Mouse (Mus musculus) small intestine, adult 2 months (tissue): ENCODE results near the gene Add3. TPM values are rescaled to one million over a fixed set of nuclear protein-coding genes. Genes with fewer than 3 reads are reported as not detected.

Experiments
- H3K27ac ChIP-seq: fragments of 200-500 bp; 2 replicates; pipeline ENCODE4 v1.5.1; 2012; ENCODE audit warnings: low read depth, low read length, control low read depth, inconsistent platforms; ENCODE audit not compliant: insufficient read depth
- H3K27me3 ChIP-seq: fragments of 200-500 bp; 2 replicates; pipeline ENCODE4 v1.6.1; 2012; ENCODE audit warnings: mild to moderate bottlenecking, moderate library complexity, low read length, inconsistent platforms; ENCODE audit not compliant: control insufficient read depth, insufficient read depth
- H3K36me3 ChIP-seq: fragments of 200-500 bp; 2 replicates; pipeline ENCODE4 v1.6.1; 2012; ENCODE audit warnings: mild to moderate bottlenecking, low read length, control low read depth, inconsistent platforms; ENCODE audit not compliant: control insufficient read depth, insufficient read depth
- H3K4me1 ChIP-seq: fragments of 200-500 bp; 2 replicates; pipeline ENCODE4 v1.6.1; 2012; ENCODE audit warnings: low read length, inconsistent platforms, mixed read lengths; ENCODE audit not compliant: control insufficient read depth, insufficient read depth, insufficient read length
- H3K4me3 ChIP-seq: fragments of 200-500 bp; 2 replicates; pipeline ENCODE4 v1.5.1; 2012; ENCODE audit warnings: low read depth, mild to moderate bottlenecking, control low read depth, inconsistent platforms, low read length, moderate library complexity
- CTCF ChIP-seq: fragments of 200-500 bp; IDR thresholded peaks from 2 replicates; pipeline ENCODE4 v1.5.1; 2012; ENCODE audit warnings: low read depth, mild to moderate bottlenecking, control low read depth, inconsistent platforms, low read length, moderate library complexity, mixed read lengths; ENCODE audit not compliant: insufficient replicate concordance, insufficient read length; ENCODE audit errors: extremely low read depth
- POLR2A ChIP-seq: fragments of 200-500 bp; IDR thresholded peaks from 2 replicates; pipeline ENCODE4 v1.6.1; 2012; ENCODE audit warnings: low read depth, mild to moderate bottlenecking, control low read depth, inconsistent platforms, low read length, moderate library complexity
- WGBS: fragments of 180-500 bp; shearing (Covaris S2); methylation state at CpG from one replicate; pipeline ENCODE4 v1.1.7; 2018; 5-methylcytosine and 5-hydroxymethylcytosine counted together
- polyA plus RNA-seq: library from polyadenylated mRNA; depleted of rRNA; stranded (reverse); fragments of >200 nt; gene quantifications from 2 replicates; pipeline ENCODE4 v1.2.3, GENCODE M21; 2012

The Add3 gene
- polyA plus RNA-seq, 1 experiment: 20.2 TPM

DNA sequence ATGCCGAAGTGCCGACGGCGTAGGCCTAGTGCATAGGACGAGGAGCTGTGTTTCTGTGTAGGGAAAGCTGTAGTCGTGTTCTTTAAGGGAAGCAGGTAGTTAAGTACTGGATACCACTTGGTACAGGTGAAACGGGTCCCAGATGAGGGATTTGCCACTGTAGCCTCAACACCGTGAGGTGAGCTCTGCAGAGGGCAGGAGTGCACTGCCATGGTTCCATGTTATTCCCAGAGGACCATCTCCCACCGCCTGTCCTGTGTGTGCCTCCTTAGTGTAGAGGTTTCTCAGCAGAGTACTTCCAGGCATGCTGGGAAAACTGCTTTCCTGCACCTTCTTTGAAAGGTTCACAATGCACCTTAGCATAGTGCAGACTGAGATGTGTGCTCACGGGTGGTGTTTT, 26.1 kb downstream of the Add3 start:
- Histone ChIP-seq H3K4me1 (peaks cover 7% of the 10 kb centered on the region; the same call in 1 of the 2 replicates), H3K27ac (no peak overlapping the region), H3K4me3 (no peak overlapping the region), H3K27me3 (no peaks in the 10 kb centered on the region), H3K36me3 (peaks cover 6% of the 10 kb centered on the region)
- 89% methylated on average over 10 of the region's 10 CpGs for WGBS
- TF ChIP-seq CTCF: no peak
- TF ChIP-seq POLR2A: no peak

DNA sequence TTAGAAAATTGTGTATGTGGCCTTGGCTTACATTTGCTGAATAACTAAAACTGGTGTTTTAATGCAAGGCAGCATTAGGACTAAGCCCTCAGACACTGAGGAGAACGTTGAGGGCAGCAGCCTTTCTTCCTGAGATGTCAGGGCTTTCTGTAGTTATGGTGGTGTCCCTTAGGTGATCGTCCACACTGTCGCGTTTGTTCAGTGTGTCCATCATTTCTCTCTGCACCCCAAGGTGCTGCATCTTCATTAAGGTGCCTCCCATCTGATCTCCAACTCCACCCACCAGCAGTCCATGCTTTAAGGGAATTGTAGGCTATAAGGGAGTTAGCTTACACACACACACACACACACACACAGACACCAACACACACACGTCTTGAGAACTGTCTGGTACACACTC, 28.3 kb downstream of the Add3 start:
- 65% methylated on average over 5 of the region's 5 CpGs for WGBS
- peaks cover 2% of the 10 kb centered on the region; the same call in 1 of the 2 replicates for H3K4me1 ChIP-seq
- peaks cover 1% of the 10 kb centered on the region; the same call in 1 of the 2 replicates for H3K36me3 ChIP-seq
- H3K4me3 ChIP-seq: no peak overlapping the region
- no peaks in the 10 kb centered on the region for H3K27me3 ChIP-seq
- H3K27ac ChIP-seq: no peak overlapping the region
- TF ChIP-seq CTCF (no peak), POLR2A (no peak)

DNA sequence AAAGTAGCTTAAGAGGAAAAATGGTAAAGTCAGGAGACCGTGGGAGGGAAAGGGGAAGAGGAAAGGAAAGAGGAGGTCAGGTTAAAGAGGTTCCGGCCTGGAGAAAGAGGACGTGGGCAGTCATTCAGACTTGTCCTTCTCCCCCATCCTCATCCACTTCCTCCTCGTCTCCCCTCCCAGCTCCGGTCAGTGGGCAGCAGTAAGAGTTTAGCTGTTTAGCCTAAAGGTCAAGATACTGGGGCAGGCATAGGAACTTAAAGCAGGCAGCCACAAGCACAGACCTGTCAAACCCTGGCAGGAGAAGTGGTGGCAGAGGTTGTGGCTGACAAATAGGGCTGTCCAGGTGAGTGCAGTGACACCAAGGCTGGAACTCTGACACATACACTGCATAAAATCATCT, 30.4 kb downstream of the Add3 start:
- Histone ChIP-seq H3K27ac (no peak overlapping the region), H3K27me3 (no peaks in the 10 kb centered on the region), H3K4me3 (no peak overlapping the region), H3K4me1 (peaks cover 8% of the 10 kb centered on the region; the same call in 1 of the 2 replicates), H3K36me3 (peaks cover 1% of the 10 kb centered on the region; the same call in 1 of the 2 replicates)
- WGBS: 68% methylated on average over 5 of the region's 5 CpGs
- TF ChIP-seq POLR2A: no peak
- no peak for TF ChIP-seq CTCF

DNA sequence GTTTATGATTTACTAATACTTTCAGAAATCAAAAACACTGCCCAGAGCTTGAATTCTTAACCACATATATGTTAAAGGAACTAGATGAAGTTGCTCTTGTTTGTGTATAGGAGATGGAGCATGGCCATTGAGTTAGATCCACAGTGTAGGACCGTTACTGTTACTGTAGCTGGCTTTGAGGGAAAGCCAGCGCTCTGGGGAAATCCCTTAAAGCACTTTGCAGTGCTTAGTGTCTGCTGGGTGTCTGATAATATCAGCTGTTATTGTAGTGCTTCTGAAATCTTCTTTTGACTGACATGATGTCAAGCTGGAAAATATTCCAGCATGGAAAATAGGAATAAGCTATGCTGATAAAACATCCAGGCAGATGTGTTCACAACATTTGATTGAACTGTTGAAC, 33.8 kb downstream of the Add3 start:
- H3K4me1 ChIP-seq: peaks cover 5% of the 10 kb centered on the region; the same call in 1 of the 2 replicates
- no peak overlapping the region for H3K27ac ChIP-seq
- TF ChIP-seq POLR2A (no peak), CTCF (no peak)
- WGBS: 77% methylated on average over 2 of the region's 2 CpGs
- no peaks in the 10 kb centered on the region; the same call in 1 of the 2 replicates for H3K36me3 ChIP-seq
- H3K4me3 ChIP-seq: no peak overlapping the region
- no peaks in the 10 kb centered on the region for H3K27me3 ChIP-seq

DNA sequence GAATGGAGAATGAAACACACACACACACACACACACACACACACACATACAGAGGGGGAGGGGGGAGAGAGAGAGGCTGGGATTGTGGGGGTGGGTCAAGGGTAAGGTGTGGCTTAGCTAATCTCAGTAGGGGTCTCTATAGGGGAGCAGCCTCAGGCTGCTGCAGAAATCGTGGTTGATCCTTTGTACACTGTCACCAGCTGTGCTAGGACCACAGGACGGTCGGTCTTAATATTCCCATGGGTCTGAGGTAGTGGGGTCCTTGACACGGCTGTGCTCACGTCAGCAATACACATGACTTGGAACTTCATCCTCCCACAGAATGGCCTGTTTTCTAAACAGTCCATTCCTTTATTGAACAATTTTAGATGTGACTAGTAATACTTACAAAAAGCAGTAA, 35.3 kb downstream of the Add3 start:
- Histone ChIP-seq H3K27me3 (no peaks in the 10 kb centered on the region), H3K36me3 (no peaks in the 10 kb centered on the region; the same call in 1 of the 2 replicates), H3K4me1 (peaks cover 5% of the 10 kb centered on the region; the same call in 1 of the 2 replicates), H3K27ac (no peak overlapping the region), H3K4me3 (no peak overlapping the region)
- WGBS: 81% methylated on average over 5 of the region's 5 CpGs
- TF ChIP-seq POLR2A (no peak), CTCF (no peak)

DNA sequence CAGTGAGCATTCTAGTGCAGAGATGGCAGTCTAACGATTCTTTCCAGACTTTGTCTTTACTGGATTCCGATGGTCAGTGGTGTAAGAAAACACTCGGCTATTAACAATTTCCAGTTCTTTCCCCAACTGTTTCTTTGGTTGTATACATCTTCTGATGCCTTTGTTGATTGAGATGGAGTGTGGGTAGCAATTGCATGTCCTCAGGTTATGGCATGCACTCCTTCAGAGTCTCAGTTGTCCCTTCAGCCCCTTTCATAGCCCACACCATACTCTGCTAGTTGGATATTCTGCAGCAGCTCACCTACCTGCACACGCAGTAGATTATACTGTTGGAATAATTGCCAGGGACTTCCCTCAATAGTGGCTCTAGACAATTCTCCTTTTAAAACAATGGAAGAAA, 36.3 kb downstream of the Add3 start:
- no peak overlapping the region for H3K4me3 ChIP-seq
- no peaks in the 10 kb centered on the region for H3K27me3 ChIP-seq
- H3K27ac ChIP-seq: no peak overlapping the region
- no peaks in the 10 kb centered on the region for H3K36me3 ChIP-seq
- H3K4me1 ChIP-seq: peaks cover 9% of the 10 kb centered on the region; the same call in 1 of the 2 replicates
- 86% methylated on average over 4 of the region's 4 CpGs for WGBS
- TF ChIP-seq POLR2A: no peak
- no peak for TF ChIP-seq CTCF

DNA sequence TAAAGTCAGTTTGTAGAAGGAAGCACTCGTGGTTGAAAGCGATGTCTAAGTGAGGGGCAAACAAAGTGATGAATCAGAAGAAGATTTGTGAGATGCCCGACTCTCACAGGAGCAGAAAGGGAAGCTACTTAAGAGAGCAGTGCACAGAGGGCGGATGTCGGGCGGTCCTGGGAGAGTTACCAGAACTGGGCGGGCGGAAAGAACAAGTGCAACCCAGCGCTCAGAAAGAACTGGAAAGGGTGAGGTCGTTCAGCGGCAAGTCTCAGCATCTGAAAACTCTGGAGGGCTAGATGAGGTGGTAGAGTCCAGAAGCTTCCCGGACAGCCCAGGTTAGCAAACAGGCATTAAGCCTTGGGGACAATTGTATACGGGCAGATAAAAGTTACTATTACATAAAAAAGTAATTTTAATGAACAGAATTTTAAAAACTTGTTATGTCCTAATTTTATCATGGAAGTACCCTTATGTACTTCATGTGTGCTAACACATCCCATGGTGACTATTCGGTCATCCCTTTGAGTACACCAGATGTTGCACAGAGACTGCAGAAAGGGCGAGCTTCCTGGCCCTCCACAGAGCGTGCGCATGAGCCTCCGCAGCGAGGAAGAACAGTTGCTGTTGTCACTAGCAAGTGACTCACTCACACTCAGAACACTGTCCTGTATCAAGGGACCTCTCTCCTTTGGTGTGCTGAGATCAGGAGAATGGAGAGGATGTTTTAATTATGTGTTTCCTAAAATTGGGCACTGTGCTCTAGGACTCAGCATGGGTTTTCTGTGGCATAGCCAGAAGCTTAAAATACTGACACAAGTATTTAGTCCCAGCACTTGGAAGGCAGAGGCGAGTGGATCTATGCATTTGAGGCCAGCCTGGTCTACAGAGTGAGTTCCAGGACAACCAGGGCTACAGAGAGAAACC, 38.6 kb downstream of the Add3 start:
- TF ChIP-seq CTCF: no peak
- no peak for TF ChIP-seq POLR2A
- Histone ChIP-seq H3K4me1 (peaks cover 14% of the 10 kb centered on the region; the same call in 1 of the 2 replicates), H3K4me3 (no peak overlapping the region), H3K36me3 (no peaks in the 10 kb centered on the region), H3K27ac (no peak overlapping the region), H3K27me3 (no peaks in the 10 kb centered on the region)
- WGBS: 90% methylated on average over 20 of the region's 20 CpGs
